Mouse (Mus musculus) liver, adult (tissue): ENCODE data around the gene Arhgef3.

ENCODE experiments used
- GATA4 ChIP-seq: IDR thresholded peaks from 2 replicates; pipeline ENCODE4 v1.6.1; 2014; ENCODE audit warnings: mild to moderate bottlenecking, low read length; ENCODE audit not compliant: insufficient replicate concordance

Arhgef3 gene

DNA sequence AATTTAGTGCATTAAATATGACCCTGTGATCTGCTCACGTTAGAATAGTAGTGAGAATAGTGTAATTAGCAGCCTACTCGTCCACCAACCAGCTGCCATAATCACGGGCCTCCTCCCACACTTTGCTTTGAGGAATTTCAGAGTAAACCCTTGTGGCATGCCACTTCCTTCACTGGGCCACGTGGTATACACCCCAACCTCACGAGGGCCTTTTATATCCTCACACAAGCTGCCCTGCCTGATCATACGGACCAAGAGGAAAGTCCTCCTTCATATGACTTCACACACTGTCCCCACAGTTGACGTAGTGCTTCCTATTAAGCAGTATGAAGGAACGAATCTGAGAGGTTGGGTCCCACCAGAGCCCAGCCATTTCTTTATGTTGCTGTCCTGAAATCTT is 202.4 kb downstream of the Arhgef3 start:
- TF ChIP-seq GATA4, result no peak

- TF ChIP-seq GATA4, result no peak
Observed at GRCm38 (mm10) chr14:27319386-27319785, 204.7 kb downstream of the Arhgef3 start.

DNA sequence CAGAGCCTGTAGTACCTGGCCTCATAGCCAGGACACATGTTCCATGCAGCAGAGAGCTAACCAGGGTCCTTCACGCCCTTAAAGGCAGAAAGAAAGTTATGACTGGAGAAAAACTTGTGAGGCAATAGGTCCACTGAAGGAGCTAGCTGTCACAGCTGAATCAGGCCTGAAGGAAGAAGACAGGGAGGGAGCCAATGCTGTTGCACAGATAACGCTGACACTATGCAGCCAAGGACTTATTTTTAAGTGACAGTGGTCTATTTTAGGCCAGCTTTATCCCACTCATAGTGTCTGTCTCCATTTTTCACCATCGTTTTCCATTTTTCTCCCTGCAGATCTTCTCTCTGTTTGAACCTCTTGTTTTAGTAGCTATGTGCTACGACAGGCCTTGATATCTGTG is 207.3 kb downstream of the Arhgef3 start:
- TF ChIP-seq GATA4, result no peak

- TF ChIP-seq GATA4, result no peak
Observed at GRCm38 (mm10) chr14:27324689-27325088, 210.0 kb downstream of the Arhgef3 start.

- TF ChIP-seq GATA4, result no peak
Observed at GRCm38 (mm10) chr14:27325537-27325936, 210.8 kb downstream of the Arhgef3 start.

DNA sequence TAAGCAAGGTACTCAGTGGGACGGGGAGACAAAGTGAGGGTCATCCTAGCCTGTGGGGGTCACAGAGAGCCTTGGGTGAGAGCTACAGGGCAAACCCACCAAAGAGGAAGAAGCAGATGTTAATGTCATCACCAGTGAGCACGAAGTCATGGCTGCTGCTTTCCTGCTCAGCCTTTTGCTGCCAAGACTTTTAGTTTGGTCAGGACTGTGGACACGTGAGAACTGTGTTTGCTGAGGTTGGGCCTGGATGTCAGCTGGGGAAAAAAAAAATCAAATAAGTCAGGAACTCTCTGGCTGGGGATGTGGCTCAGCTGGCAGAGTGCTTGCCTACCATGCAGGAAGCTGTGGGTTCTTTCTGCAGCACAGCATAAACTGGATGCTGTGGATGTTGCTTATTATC is 213.2 kb downstream of the Arhgef3 start:
- TF ChIP-seq GATA4, result no peak

GRCm38 (mm10) chr14:27328952-27329351 is 214.3 kb downstream of the Arhgef3 start:
- TF ChIP-seq GATA4, result peak; percentile 52; the same call in 1 of the 2 replicates

DNA sequence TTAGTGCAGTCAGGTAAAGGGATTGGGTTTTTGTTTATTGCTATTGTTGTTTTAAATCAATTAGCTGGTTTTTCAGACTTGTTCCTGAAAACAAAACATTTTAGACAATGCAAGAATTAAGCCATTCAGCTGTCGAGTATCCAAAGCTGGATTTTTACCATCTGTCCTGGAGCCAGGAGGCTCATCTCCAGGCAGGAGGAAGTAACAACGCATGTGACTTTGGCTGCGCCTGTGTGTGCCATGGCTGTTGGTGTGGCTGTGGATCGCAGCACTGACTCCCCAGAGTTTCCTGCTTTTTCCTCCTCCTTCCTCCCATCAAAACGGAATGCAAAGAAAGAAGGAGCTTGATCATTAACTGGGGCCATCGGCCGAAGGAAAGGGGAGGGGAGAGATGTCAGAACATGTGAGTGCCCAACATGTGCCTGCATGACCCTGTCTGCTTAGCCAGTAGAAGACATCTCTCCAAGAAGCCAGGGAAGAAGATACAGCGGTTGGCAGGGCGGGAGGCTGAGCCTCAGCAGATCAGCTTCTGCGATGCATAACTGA is 216.9 kb downstream of the Arhgef3 start:
- no peak for TF ChIP-seq GATA4

DNA sequence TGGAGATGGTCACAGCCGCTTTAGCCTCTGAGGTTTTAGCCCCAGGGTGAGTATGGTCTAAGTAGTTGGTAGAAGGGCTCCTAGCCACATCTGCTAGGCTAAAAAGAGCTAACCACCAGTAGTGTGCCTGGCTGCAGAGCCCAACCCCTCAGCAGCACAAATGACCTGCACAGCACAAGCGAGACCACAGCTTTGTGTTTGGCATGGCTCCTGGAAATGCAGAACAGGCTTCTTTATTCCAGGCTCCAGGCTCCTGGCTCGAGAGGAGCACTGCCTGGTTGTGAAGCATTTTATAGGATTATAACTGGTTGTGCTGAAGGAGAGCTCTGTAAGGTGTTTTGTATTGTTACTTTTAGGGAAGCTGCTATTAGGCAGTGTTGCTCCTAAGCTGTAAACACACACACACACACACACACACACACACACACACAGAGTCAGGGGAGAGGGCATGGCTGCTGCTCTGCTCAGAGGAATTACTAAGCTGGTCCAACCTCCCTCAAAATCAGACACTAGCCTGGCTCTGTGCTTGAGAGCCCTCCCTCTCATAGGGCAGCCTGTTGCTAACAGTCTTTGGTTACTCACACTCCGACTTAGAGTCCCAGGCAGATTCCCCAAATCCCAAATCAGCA is 217.8 kb downstream of the Arhgef3 start:
- TF ChIP-seq GATA4, result no peak

GRCm38 (mm10) chr14:27335331-27336207 is 220.9 kb downstream of the Arhgef3 start:
- no peak for TF ChIP-seq GATA4

DNA sequence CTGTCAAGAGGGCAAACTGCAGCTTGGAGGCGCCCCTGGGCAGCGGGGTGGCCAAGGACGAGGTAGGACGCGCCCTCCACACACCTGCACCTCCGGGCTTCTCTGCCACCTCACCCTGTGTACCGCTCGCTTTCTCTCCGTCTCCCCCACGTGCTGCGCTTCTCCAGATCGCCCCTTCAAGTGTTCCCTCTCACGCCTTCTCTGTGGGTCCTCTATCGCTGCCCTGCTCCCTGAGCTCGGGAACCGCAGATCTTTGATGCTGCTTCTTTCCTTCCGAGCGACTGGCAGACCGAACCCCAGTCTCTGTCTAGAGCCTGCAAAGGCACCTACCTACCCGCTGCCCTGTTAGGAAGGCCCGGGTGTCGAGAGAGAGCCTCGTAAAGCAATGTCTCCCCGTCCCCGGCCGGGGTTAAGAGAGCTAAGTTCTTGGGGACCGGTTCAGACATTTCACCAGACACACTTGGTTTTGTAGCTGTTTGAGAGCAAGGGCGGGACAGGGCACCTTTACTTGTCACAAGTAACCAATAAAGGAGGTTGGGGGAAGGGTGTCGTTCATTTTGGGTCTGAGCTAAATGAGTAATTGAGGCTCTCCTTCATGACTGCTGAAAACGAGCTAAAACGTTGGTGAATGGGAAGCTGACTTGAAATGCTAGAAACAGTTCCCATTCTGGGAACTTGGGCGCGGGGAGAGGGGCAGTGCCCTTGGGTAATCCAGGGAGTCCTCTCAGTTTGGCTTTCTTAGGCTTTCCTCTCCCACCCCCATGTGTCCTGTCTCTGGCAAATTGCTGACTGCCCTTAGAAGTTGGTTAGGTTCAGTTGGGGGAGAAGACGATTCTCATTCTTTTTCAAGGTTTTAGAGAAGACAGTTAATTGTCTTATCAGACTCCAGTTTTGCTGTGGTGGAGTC is 221.8 kb downstream of the Arhgef3 start:
- no peak for TF ChIP-seq GATA4

DNA sequence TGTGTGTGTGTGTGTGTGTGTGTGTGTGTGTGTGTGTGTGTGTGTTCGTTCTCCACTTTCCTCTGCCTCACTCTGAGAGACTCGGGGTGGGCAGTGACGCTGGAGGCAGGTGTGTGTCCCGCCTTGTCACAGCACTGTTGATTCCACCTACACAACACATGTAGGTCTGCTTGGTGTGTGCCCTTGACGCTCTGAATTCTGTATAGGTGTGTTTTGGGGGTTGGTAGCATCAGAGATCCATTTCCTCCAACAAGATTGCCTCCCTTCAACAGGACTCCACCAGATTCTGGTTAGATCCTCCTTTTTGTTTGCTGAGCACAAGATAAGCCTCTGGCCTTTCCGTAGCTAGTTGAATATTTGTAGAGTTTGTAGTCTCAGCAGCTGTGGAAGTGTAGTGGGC is 222.5 kb downstream of the Arhgef3 start:
- TF ChIP-seq GATA4, result no peak

DNA sequence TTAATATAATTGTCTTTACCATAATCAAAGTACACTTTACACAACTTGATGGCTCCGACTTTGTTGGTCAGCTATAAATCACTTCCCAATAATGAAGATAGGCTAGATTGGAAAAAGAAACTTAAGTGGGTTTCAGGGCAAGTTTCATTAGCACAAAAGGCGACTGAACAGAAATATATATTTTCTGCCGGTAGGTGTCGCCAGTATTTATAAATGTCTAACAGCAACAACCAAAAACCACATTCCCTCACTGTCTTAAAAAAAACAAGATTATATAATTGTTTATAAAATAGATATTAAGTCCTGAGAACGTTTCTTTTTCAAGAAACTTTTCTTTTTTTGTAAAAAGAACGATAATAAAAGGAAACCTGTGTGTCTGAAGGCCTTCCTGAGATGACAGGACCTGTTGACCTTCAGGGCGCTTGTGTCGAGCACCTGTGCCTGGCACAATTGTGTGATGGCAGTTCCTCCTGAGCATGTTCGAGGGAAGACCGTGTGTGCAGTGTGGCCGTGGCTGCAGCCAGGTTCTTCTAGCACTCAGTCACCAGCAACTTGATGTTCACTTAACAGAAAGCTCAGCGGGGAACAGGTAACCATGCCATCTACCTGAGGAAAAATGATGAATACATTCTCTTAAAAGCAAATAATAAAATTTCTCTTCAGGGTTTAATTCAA is 223.5 kb downstream of the Arhgef3 start:
- TF ChIP-seq GATA4, result no peak

DNA sequence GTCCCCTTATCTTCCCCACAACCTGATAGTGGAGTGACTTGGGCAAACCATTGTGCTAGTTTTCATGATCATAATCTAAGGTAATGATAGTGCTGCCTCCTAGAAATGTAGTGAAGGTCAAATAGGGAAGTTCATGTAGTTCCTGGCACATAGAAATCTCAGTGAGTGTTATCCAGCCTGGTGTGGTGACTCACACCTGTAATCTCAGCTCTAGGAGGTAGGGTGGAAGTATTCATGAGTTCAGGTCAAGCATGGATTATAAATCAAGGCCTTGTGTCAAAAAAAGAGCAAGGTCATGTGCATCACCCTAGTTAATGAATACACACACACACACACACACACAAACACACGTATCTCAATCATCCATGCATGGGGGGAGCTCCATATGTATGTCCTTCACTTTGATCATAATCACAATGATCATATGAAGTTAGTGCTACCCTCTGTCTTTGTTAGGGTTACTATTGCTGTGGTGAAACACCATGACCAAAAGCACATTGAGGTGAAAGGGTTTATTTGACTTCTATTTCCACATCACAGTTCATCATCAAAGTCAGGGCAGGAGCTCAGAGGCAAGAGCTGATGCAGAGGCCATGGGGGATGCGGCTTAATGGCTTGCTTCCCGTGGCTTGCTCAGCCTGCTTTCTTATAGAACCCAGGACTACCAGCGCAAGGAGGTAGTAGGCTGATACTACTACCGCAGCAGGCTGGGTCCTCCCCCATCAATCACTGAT is 226.2 kb downstream of the Arhgef3 start:
- no peak for TF ChIP-seq GATA4

DNA sequence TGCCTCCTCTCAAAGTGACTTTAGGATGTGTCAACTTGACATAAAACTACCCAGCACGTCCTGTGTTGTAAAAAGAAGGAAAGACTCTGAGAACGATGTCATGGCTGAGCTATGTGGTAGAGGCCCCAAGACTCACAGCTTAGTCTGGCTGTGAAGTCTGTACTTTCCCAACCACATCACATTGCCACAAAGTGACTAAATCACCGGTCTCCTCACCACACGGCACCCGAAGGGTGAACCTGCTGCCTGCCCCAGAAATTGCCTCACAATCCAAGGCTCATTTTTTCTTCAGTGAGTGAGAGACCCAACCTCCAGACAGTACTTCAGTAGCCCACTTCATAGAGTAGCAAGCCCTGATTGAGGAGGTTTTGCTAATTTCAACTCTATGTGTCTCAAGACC is 226.8 kb downstream of the Arhgef3 start:
- no peak for TF ChIP-seq GATA4

DNA sequence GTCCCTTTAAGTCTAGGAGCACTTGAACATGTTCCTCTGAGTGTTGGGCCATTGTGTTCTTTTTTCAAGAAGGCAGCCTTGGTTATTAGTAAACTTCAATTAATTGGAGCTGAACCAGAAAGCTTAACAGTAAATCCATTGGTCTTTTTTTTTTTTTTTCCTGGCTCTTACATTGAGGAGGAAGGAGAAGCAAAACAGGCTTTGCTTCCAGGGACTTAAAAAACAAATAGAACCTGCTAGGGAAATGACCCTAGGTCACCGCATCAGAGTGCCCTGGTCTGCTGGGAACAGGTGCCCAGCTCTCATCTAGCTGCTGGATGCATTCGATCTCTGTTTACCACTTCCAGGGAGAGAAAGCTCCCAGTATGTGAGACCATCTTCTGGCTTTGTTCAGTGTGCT is 227.8 kb downstream of the Arhgef3 start:
- TF ChIP-seq GATA4, result no peak
